Mouse (Mus musculus): ENCODE measurements around the gene Trip6.

Gene Trip6

DNA sequence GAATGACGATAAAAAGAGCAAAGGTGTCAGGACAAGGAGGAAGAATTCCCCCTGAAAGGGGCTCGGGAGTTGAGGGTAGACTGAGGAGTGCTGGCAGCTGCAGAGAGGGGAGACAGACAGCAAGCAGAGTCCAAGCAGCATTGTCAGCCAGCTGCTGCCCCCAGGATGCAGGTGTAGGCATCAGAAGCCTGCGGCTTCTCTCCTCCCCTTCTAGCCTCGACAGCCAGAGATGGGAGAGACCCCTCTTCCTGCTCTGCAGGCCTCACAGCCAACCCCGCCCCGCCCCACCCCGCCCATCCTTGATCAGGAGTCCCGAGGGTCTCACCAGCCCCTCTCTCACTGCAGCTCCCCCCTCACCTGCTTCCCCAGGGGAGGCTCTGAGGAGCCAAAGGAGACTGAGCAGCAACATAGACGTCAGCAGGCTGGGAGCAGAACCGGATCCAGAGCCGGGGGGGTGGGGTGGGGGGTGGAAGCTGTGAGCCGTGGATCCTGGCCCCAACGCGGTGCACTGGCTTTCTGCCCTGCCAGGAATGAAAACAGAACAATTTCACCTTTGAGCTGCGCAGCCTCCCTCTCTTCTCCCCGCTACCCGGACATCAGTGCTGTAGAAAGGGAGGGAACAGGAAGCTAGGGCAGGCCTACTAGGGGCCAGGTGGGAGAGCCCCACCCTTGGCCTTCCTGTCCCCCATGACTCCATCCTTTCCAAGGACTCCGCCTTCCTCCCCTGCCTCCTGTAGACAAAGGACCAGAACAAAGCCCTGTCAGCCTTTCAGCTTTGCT is 45.9 kb downstream of the Trip6 start:
- DNase-seq (ENCODE audit: low read depth in 1 of 2, low spot score in 2 of 2), result no peak

DNA sequence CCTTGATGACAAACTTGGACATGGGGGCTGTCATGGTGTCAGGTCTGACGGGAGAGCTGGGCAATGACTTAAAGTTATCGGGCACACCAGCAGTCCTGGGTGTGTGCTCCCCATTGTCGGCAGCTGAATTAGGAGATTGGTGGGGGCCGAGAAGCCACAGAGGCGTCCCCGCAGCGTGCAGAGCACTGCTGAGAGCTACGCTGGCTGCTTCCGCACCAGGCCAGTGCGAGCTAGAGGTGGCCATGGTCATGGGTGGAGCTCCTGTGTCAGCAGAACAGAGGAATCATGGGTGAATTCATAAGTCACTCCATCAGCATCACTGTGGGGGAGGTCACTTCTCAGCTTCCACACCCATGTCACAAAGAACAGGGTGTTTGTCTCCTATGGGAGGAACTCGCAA is 49.4 kb downstream of the Trip6 start:
- DNase-seq (ENCODE audit: low read depth in 1 of 2, low spot score in 2 of 2), result peak in 1 of 2 experiments; percentile 51

DNA sequence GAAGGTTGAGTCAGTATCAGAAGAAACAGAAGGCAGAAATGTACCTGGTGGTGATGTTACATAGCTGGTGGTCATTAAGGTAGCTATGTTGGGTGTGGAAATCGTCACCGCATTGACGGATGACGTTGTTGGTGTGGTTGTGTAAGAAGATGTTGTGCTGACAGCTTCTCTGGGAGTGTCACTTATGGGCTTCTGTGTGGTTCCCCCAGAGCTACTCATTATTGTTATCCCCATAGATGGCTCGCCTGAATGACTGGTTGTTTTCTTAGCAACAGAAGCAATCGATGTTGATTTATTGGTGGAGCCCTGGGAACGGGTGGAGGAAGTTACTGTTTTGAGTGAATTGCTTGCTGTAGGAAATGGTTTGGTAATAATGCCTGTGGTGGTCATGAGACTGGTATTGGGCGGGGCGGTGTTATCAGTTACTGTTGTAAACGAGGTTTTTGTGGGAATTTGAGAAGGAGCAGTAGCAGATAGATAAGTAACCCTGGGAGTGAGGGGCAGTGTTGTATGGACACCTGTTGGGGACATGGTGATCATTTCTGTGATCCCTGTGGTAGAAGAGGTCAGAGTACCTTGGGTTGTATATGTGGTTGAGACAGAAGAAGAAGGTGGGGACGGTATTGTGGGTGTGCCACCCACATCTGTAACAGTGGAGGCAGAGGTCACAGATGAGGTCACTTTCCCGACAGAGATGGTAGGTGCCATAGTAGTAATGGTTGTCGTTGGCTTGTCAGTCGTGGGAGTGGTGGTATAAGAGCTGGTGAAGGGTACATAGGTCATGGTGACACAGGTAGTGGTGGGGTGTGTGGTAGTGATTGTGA is 50.1 kb downstream of the Trip6 start:
- peak; percentile 70 to 77 for DNase-seq (ENCODE audit: low read depth in 1 of 2, low spot score in 2 of 2)
